Mouse (Mus musculus) mesoderm, embryonic 11.5 days (tissue): ENCODE measurements around the gene Ier5.
A peak's percentile ranks its signal among the peaks of the same experiment; 100 is the strongest.

Experiments
- DNase-seq: peaks from one replicate; pipeline ENCODE4 v3.0.0-alpha.2; 2012; ENCODE audit warnings: low read depth, low spot score

The Ier5 gene

DNA sequence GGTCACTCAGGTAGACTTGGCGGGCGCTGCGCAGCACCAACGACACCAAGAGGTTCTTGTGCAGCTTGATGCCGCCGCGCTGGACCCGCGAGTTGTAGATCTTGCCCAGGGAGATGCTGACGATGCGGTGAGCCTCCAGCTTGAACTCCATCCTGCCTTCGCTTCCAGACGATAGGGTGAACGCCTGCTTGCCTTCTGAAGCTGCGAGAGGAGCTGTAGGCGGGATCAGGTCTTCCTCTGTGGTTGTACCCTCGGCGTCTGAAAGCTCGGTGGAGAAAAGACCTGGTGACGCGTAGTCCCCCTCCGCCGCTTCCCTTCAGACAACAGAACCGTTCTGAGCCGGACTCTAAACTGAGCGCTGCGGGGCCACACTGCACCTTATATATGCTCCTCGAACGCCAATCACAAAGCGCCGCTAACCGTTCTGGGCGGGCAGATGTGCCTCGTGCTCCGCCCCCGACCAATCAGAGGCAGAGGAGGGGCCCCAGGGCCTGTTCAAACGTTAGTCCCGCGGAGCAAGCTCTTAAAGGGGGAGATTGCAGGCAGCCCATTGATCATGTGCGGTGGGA lies at the start of gene Ier5:
Gene Ier5 (minus strand): TSS at position 357 of the 569 bp plus-strand sequence.
- peak; percentile 98 for DNase-seq

DNA sequence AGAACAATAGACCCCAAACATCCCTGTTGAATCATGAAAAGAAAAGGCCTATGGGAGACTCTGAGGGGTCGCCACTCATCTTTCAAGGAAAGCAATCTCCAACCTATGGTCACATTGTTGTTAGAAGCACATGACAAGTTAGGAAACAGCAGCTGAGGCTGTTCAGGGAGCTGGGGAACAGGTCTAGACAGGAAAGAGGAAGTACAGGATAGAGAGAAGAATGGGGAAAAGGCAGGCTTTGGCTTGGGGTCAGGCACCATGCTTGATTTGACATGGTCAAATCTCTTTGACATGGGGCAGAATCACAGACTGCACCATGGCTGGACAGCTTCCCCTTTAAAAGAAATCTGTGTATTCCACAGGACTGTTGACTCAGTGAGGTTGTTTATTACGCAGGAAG lies 47.8 kb upstream of the Ier5 start:
- DNase-seq: no peak

- DNase-seq: peak; percentile 59
Measured at GRCm38 (mm10) chr1:155146572-155146980, 47.1 kb upstream of the Ier5 start, which contains the start of gene Mr1. Gene Mr1, minus strand, starts transcription at chr1:155146814.

- peak; percentile 12 for DNase-seq
Measured at GRCm38 (mm10) chr1:155145620-155146019, 46.2 kb upstream of the Ier5 start.

GRCm38 (mm10) chr1:155140076-155140475 lies 40.6 kb upstream of the Ier5 start:
- DNase-seq: peak; percentile 41

DNA sequence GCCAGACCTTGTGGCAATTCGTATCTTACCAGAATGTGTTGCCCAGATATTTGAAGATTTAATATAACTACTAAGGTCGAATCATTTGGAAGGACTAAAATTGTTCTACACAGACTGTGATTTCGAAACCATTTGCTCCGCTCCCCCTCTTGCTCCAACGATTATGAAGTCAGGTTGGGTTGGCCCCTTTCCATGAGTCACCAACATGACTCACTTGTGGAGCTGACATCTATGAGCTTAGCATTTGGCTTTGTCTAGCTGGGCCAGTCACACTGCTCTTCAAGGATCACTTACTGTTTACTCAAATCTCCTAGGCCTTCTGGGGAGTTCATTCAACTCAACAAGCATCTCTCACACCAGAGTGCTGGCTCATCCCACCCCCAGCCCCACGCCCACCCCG lies 39.4 kb upstream of the Ier5 start:
- DNase-seq: no peak

- peak; percentile 41 for DNase-seq
Measured at GRCm38 (mm10) chr1:155134866-155135265, 35.4 kb upstream of the Ier5 start.

DNA sequence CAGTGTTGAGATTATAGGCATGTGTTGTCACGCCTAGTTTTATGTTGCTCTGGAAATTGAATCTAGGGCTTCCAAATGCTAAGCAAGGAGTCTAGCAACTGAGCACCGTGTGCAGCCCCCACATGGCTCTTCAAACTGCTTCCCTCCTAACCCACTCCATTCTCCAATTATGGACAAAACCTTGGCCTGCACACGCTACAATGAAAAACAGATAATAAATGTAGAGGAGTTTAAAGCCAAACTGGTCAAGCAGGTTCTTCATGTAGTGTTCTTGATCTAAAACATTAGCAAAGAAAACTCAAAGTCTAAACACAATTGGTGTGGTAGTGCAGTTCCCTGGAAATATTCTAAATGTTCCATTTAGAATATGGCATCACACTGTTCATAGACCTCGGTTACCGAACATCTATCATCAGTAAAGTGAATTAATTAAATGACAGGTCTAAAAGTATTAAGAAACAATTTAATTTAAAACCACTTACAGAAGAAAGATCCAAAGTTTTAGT lies 28.0 kb upstream of the Ier5 start:
- DNase-seq: no peak

- no peak for DNase-seq
Measured at GRCm38 (mm10) chr1:155126716-155127115, 27.3 kb upstream of the Ier5 start.

DNA sequence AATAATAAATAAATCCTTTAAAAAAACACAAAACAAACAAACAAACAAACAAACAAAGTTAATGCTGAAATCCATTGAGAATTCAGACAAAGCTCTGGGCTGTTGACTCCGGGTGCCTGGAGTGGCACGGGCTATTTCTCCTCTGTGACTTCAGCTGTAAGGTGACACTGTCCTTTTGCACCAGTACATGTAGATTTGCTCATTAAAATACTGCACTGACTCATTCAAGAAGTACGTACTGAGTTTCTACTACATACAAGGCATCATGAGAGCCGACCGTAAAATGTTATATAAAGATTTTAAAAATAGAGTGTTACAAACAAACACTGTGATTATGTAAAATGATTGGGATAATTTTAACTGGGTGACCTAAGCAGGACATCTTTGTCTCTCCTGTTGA lies 25.0 kb upstream of the Ier5 start:
- no peak for DNase-seq

DNA sequence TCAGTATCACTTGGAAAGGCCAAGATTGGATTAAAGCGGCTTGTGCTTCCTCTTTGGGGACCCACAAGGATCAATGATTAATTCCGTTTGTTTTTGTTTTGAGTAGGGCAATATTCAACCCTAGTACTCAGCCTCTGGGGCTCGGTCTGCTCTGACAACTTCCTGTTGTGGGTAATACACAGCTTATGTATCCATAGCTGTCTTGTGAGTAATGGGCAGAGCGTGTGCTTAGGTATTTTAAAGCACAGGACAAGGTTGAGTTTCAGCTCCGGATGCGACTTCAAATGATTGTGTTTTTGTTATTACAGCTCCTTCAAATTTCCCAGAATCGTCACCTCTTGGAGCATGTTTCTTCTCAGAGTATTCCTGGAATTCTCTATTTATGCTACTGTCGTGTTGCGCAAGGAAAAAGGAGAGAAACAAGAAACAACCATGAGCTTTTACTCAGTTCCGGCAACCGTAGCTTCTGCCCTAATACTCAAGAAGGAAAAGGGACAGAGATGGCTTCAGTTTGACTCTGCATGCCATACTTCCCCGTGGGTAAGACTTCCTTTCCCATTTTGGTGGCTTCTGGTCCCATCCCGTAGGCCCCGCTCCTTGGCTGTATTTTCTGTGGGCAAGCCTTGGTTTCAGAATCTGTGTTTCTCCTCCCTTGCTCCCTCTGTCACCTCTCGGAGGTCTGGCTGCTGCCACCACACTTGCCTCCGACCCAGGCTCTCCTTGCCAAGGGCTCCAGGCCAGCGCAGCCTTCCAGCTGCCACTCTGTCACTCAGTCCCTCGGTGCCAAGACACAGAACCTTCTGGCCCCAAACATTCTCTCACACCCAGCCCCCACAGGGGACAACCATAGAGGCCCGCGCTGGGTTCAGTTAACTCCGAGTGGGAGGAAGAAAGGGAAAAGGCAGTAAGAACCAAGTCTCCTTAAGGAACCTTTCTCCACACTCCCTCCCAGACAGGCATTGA lies 22.8 kb upstream of the Ier5 start:
- DNase-seq: no peak

GRCm38 (mm10) chr1:155119719-155120118 lies 20.3 kb upstream of the Ier5 start:
- no peak for DNase-seq

DNA sequence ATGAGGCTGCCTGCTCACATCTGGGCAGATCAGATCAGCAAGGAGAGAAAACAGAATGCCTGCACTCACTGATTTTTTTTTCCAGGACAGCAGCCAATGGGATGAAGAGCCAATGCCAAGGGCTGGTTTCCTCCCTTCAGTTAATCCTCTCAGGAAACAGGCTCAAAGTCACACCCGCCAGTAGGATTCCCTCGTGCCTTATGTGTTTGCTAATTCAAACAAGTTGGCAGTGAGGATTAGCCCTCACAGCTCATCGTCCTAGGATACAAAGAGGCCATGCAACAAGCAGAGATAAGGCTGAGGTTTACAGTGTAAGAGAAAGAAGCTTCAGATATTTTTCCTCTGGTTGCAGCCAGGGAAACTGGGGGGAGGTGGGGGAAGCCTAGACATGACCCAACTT lies 14.5 kb upstream of the Ier5 start:
- DNase-seq: no peak

- DNase-seq: no peak
Measured at GRCm38 (mm10) chr1:155112875-155113274, 13.4 kb upstream of the Ier5 start.

GRCm38 (mm10) chr1:155112118-155112517 lies 12.7 kb upstream of the Ier5 start:
- DNase-seq: no peak

GRCm38 (mm10) chr1:155111491-155111890 lies 12.1 kb upstream of the Ier5 start:
- no peak for DNase-seq

DNA sequence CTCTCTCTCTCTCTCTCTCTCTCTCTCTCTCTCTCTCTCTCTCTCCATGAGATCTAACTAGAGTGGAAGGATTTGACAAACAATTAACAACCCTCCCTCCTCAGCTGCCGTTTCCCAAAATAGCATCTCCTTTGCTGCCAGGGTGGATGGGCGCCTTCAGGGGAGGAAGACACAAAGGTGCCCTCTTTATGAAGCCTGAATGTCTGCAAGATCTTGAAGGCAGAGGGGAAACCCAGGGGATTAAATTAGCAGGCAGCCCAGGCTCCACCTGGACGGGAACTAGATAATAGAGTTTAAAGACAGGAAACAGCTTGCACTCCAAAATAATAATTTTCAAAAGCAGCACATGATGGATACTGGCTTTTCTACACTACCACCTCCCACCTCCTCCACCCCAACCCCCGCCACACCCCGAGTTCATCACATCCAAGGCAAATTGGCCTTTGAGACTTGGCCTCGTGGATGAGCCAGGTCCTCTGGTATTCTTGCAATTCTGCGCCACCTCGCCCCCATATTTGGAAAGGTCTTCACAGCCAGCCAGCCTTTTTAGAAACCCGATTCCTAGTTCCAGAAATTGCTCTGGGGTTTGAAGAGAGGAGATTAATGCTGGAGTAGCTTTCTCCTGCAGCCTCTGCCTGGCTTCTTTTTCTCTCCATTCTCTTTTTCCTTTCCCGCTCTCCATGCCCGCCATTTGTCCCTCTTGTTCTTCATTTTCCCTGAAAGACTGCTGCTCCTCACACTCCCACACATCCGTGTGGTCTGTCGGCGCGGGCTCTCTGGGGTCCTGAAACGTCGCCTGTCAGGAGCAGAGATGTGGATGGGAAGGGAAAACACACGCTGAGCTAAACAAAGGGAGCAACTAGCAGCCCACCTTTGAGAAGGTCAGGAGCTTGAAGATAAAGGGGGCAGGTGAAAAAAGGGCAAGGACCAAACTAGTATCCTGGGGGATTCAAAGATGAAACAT lies 10.2 kb upstream of the Ier5 start:
- no peak for DNase-seq

- peak; percentile 47 for DNase-seq
Measured at GRCm38 (mm10) chr1:155108412-155108811, 9.0 kb upstream of the Ier5 start.

- no peak for DNase-seq
Measured at GRCm38 (mm10) chr1:155107843-155108242, 8.4 kb upstream of the Ier5 start.

- DNase-seq: no peak
Measured at GRCm38 (mm10) chr1:155106310-155106709, 6.9 kb upstream of the Ier5 start.

- DNase-seq: no peak
Measured at GRCm38 (mm10) chr1:155103991-155104390, 4.6 kb upstream of the Ier5 start.

- DNase-seq: no peak
Measured at GRCm38 (mm10) chr1:155102631-155103030, 3.2 kb upstream of the Ier5 start.
